Mouse (Mus musculus) cortical plate, adult 2 months (tissue): ENCODE measurements around the gene Pecr. TPM values are rescaled to one million over a fixed set of nuclear protein-coding genes. Genes with fewer than 3 reads are reported as not detected.

Experiments
- H3K27ac ChIP-seq: fragments of 200-500 bp; 2 replicates; pipeline ENCODE4 v1.5.1; 2012; ENCODE audit warnings: low read length, control low read depth, inconsistent platforms; ENCODE audit not compliant: insufficient read depth
- H3K4me1 ChIP-seq: fragments of 200-500 bp; 2 replicates; pipeline ENCODE4 v1.6.1; 2011; ENCODE audit warnings: low read length; ENCODE audit not compliant: control insufficient read depth, insufficient read depth
- H3K4me3 ChIP-seq: fragments of 200-500 bp; 2 replicates; pipeline ENCODE4 v1.5.1; 2011; ENCODE audit warnings: mild to moderate bottlenecking, low read length, control low read depth; ENCODE audit not compliant: insufficient read depth
- CTCF ChIP-seq: fragments of 200-500 bp; IDR thresholded peaks from 2 replicates; pipeline ENCODE4 v1.5.1; 2011; ENCODE audit warnings: mild to moderate bottlenecking, control low read depth, low read length; ENCODE audit not compliant: insufficient read depth; ENCODE audit errors: extremely low read depth
- POLR2A ChIP-seq: fragments of 200-500 bp; IDR thresholded peaks from 2 replicates; pipeline ENCODE4 v1.6.1; 2011; ENCODE audit warnings: mild to moderate bottlenecking, low read length, control low read depth; ENCODE audit not compliant: insufficient read depth; ENCODE audit errors: extremely low read depth
- polyA plus RNA-seq: library from polyadenylated mRNA; depleted of rRNA; stranded (reverse); fragments of >200 nt; gene quantifications from 2 replicates; pipeline ENCODE4 v1.2.3, GENCODE M21; 2012; rRNA removed

The Pecr gene
- polyA plus RNA-seq, 1 experiment, result 7.4 TPM

GRCm38 (mm10) chr1:72213954-72214353 lies 70.2 kb downstream of the Pecr start:
- H3K4me3 ChIP-seq, result no peak overlapping the region
- no peaks in the 10 kb centered on the region for H3K4me1 ChIP-seq
- no peak overlapping the region for H3K27ac ChIP-seq
- TF ChIP-seq POLR2A (no peak), CTCF (no peak)

GRCm38 (mm10) chr1:72211701-72212699 lies 72.1 kb downstream of the Pecr start, which contains the start of gene Mreg:
Mreg (minus strand) TSS chr1:72212307.
- Histone ChIP-seq H3K27ac (no peak within 1 kb of the TSS), H3K4me1 (no peaks in the 10 kb centered on the region), H3K4me3 (peak within 1 kb of the TSS; percentile 43)
- peak; percentile 49; the same call in 1 of the 2 replicates for TF ChIP-seq POLR2A
- no peak for TF ChIP-seq CTCF

GRCm38 (mm10) chr1:72210803-72211679 lies 73.1 kb downstream of the Pecr start:
- Histone ChIP-seq H3K27ac (no peak overlapping the region), H3K4me1 (no peaks in the 10 kb centered on the region), H3K4me3 (peak overlapping the region; percentile 43)
- TF ChIP-seq POLR2A (no peak), CTCF (no peak)

Other genes with a start within 250 kb of the Pecr start
- gene Mreg, start 72.0 kb downstream of the Pecr start, polyA plus RNA-seq, result 3.2 and 3.8 TPM in 2 replicates
- 15.9 and 18.2 TPM in 2 replicates for gene Tmem169, start 55 bp upstream of the Pecr start, polyA plus RNA-seq
- gene Xrcc5, start 23.1 kb upstream of the Pecr start, polyA plus RNA-seq, result 12.4 and 13.0 TPM in 2 replicates